Mouse (Mus musculus): Measurements from ENCODE around the gene Pde1b. TPM values are rescaled to one million over a fixed set of nuclear protein-coding genes. Genes with fewer than 3 reads are reported as not detected.

The Pde1b gene
- polyA plus RNA-seq, 1 experiment from 2014 or later, result 1.1 TPM

GRCm38 (mm10) chr15:103479080-103479606 is 23.7 kb upstream of the Pde1b start:
- Histone ChIP-seq H3K4me2 (no peak overlapping the region), H3K4me1 (replicated peaks; ENCODE audit: control insufficient read depth, insufficient read depth, low read length) (no peaks in the 10 kb centered on the region), H3K4me3 (ENCODE audit: low read depth, low read length) (no peak overlapping the region), H3K9me3 (ENCODE audit: control insufficient read depth, low read length) (no peaks in the 10 kb centered on the region), H3K36me3 (ENCODE audit: control insufficient read depth, insufficient read depth, low read length) (no peaks in the 10 kb centered on the region), H3K27ac (ENCODE audit: low read depth, low read length) (no peak overlapping the region), H3K27me3 (replicated peaks; ENCODE audit: control insufficient read depth, insufficient read depth, low read length) (no peaks in the 10 kb centered on the region), H3K9ac (ENCODE audit: low read depth, low read length) (no peak overlapping the region)
- 76% methylated on average over 1 of the region's 1 CpGs for WGBS
- ATAC-seq (replicated peaks; ENCODE audit: low FRiP score) (no peak), DNase-seq (ENCODE audit: low spot score) (no peak)

GRCm38 (mm10) chr15:103480129-103480528 is 22.7 kb upstream of the Pde1b start:
- DNase-seq (ENCODE audit: low spot score) (no peak), ATAC-seq (replicated peaks; ENCODE audit: low FRiP score) (no peak)
- Histone ChIP-seq H3K4me2 (no peak overlapping the region), H3K4me3 (ENCODE audit: low read depth, low read length) (no peak overlapping the region), H3K27ac (ENCODE audit: low read depth, low read length) (no peak overlapping the region), H3K9me3 (ENCODE audit: control insufficient read depth, low read length) (no peaks in the 10 kb centered on the region), H3K27me3 (replicated peaks; ENCODE audit: control insufficient read depth, insufficient read depth, low read length) (no peaks in the 10 kb centered on the region), H3K36me3 (ENCODE audit: control insufficient read depth, insufficient read depth, low read length) (no peaks in the 10 kb centered on the region), H3K4me1 (replicated peaks; ENCODE audit: control insufficient read depth, insufficient read depth, low read length) (no peaks in the 10 kb centered on the region), H3K9ac (ENCODE audit: low read depth, low read length) (no peak overlapping the region)
- 80% methylated on average over 2 of the region's 2 CpGs for WGBS

GRCm38 (mm10) chr15:103482488-103482887 is 20.3 kb upstream of the Pde1b start:
- 9% methylated on average over 1 of the region's 1 CpGs for WGBS
- H3K27me3 ChIP-seq (replicated peaks; ENCODE audit: control insufficient read depth, insufficient read depth, low read length), result no peaks in the 10 kb centered on the region
- no peak for ATAC-seq (replicated peaks; ENCODE audit: low FRiP score)
- no peaks in the 10 kb centered on the region for H3K36me3 ChIP-seq (ENCODE audit: control insufficient read depth, insufficient read depth, low read length)
- no peak overlapping the region for H3K4me2 ChIP-seq
- H3K4me1 ChIP-seq (replicated peaks; ENCODE audit: control insufficient read depth, insufficient read depth, low read length), result no peaks in the 10 kb centered on the region
- no peak overlapping the region for H3K27ac ChIP-seq (ENCODE audit: low read depth, low read length)
- H3K9me3 ChIP-seq (ENCODE audit: control insufficient read depth, low read length), result no peaks in the 10 kb centered on the region
- H3K9ac ChIP-seq (ENCODE audit: low read depth, low read length), result no peak overlapping the region
- DNase-seq (ENCODE audit: low spot score), result no peak
- no peak overlapping the region for H3K4me3 ChIP-seq (ENCODE audit: low read depth, low read length)

- Histone ChIP-seq H3K4me2 (no peak overlapping the region), H3K9ac (ENCODE audit: low read depth, low read length) (no peak overlapping the region), H3K4me3 (ENCODE audit: low read depth, low read length) (no peak overlapping the region), H3K36me3 (ENCODE audit: control insufficient read depth, insufficient read depth, low read length) (no peaks in the 10 kb centered on the region), H3K4me1 (replicated peaks; ENCODE audit: control insufficient read depth, insufficient read depth, low read length) (no peaks in the 10 kb centered on the region), H3K27ac (ENCODE audit: low read depth, low read length) (no peak overlapping the region), H3K9me3 (ENCODE audit: control insufficient read depth, low read length) (no peaks in the 10 kb centered on the region), H3K27me3 (replicated peaks; ENCODE audit: control insufficient read depth, insufficient read depth, low read length) (no peaks in the 10 kb centered on the region)
- 62% methylated on average over 2 of the region's 2 CpGs for WGBS
- ATAC-seq (replicated peaks; ENCODE audit: low FRiP score), result no peak
- DNase-seq (ENCODE audit: low spot score), result no peak
Observed at GRCm38 (mm10) chr15:103484490-103484889, 18.3 kb upstream of the Pde1b start.

- ATAC-seq (replicated peaks; ENCODE audit: low FRiP score), result no peak
- Histone ChIP-seq H3K27me3 (replicated peaks; ENCODE audit: control insufficient read depth, insufficient read depth, low read length) (no peaks in the 10 kb centered on the region), H3K4me2 (no peak overlapping the region), H3K27ac (ENCODE audit: low read depth, low read length) (no peak overlapping the region), H3K4me3 (ENCODE audit: low read depth, low read length) (no peak overlapping the region), H3K36me3 (ENCODE audit: control insufficient read depth, insufficient read depth, low read length) (no peaks in the 10 kb centered on the region), H3K9me3 (ENCODE audit: control insufficient read depth, low read length) (no peaks in the 10 kb centered on the region), H3K4me1 (replicated peaks; ENCODE audit: control insufficient read depth, insufficient read depth, low read length) (no peaks in the 10 kb centered on the region), H3K9ac (ENCODE audit: low read depth, low read length) (no peak overlapping the region)
- WGBS, result 73% methylated on average over 3 of the region's 3 CpGs
- DNase-seq (ENCODE audit: low spot score), result no peak
Observed at GRCm38 (mm10) chr15:103485106-103485505, 17.7 kb upstream of the Pde1b start.

- Histone ChIP-seq H3K36me3 (ENCODE audit: control insufficient read depth, insufficient read depth, low read length) (no peaks in the 10 kb centered on the region), H3K4me3 (ENCODE audit: low read depth, low read length) (no peak overlapping the region), H3K27ac (ENCODE audit: low read depth, low read length) (no peak overlapping the region), H3K4me1 (replicated peaks; ENCODE audit: control insufficient read depth, insufficient read depth, low read length) (no peaks in the 10 kb centered on the region), H3K9me3 (ENCODE audit: control insufficient read depth, low read length) (no peaks in the 10 kb centered on the region), H3K4me2 (no peak overlapping the region), H3K9ac (ENCODE audit: low read depth, low read length) (no peak overlapping the region), H3K27me3 (replicated peaks; ENCODE audit: control insufficient read depth, insufficient read depth, low read length) (no peaks in the 10 kb centered on the region)
- 50% methylated on average over 1 of the region's 1 CpGs for WGBS
- no peak for ATAC-seq (replicated peaks; ENCODE audit: low FRiP score)
- DNase-seq (ENCODE audit: low spot score), result no peak
Observed at GRCm38 (mm10) chr15:103486658-103487057, 16.2 kb upstream of the Pde1b start.

GRCm38 (mm10) chr15:103488336-103488735 is 14.5 kb upstream of the Pde1b start:
- no peak overlapping the region for H3K9ac ChIP-seq (ENCODE audit: low read depth, low read length)
- no peak overlapping the region for H3K4me3 ChIP-seq (ENCODE audit: low read depth, low read length)
- 75% methylated on average over 4 of the region's 4 CpGs for WGBS
- H3K27me3 ChIP-seq (replicated peaks; ENCODE audit: control insufficient read depth, insufficient read depth, low read length), result no peaks in the 10 kb centered on the region
- ATAC-seq (replicated peaks; ENCODE audit: low FRiP score) (no peak), DNase-seq (ENCODE audit: low spot score) (no peak)
- no peaks in the 10 kb centered on the region for H3K36me3 ChIP-seq (ENCODE audit: control insufficient read depth, insufficient read depth, low read length)
- no peaks in the 10 kb centered on the region for H3K9me3 ChIP-seq (ENCODE audit: control insufficient read depth, low read length)
- H3K4me1 ChIP-seq (replicated peaks; ENCODE audit: control insufficient read depth, insufficient read depth, low read length), result no peaks in the 10 kb centered on the region
- no peak overlapping the region for H3K27ac ChIP-seq (ENCODE audit: low read depth, low read length)
- H3K4me2 ChIP-seq, result no peak overlapping the region

GRCm38 (mm10) chr15:103496204-103497140 is 6.4 kb upstream of the Pde1b start:
- H3K9me3 ChIP-seq (ENCODE audit: control insufficient read depth, low read length), result no peaks in the 10 kb centered on the region
- no peak for DNase-seq (ENCODE audit: low spot score)
- H3K36me3 ChIP-seq (ENCODE audit: control insufficient read depth, insufficient read depth, low read length), result no peaks in the 10 kb centered on the region
- no peaks in the 10 kb centered on the region for H3K4me1 ChIP-seq (replicated peaks; ENCODE audit: control insufficient read depth, insufficient read depth, low read length)
- no peak overlapping the region for H3K9ac ChIP-seq (ENCODE audit: low read depth, low read length)
- no peak overlapping the region for H3K4me3 ChIP-seq (ENCODE audit: low read depth, low read length)
- ATAC-seq (replicated peaks; ENCODE audit: low FRiP score), result no peak
- WGBS, result 74% methylated on average over 10 of the region's 10 CpGs
- H3K4me2 ChIP-seq, result no peak overlapping the region
- H3K27me3 ChIP-seq (replicated peaks; ENCODE audit: control insufficient read depth, insufficient read depth, low read length), result peaks cover 3% of the 10 kb centered on the region; the same call in 1 of the 2 replicates
- no peak overlapping the region for H3K27ac ChIP-seq (ENCODE audit: low read depth, low read length)

- peaks cover 18% of the 10 kb centered on the region for H3K27me3 ChIP-seq (replicated peaks; ENCODE audit: control insufficient read depth, insufficient read depth, low read length)
- no peaks in the 10 kb centered on the region for H3K9me3 ChIP-seq (ENCODE audit: control insufficient read depth, low read length)
- DNase-seq (ENCODE audit: low spot score), result no peak
- 48% methylated on average over 3 of the region's 3 CpGs for WGBS
- no peak overlapping the region for H3K4me3 ChIP-seq (ENCODE audit: low read depth, low read length)
- H3K4me1 ChIP-seq (replicated peaks; ENCODE audit: control insufficient read depth, insufficient read depth, low read length), result no peaks in the 10 kb centered on the region
- ATAC-seq (replicated peaks; ENCODE audit: low FRiP score), result no peak
- H3K4me2 ChIP-seq, result no peak overlapping the region
- no peak overlapping the region for H3K27ac ChIP-seq (ENCODE audit: low read depth, low read length)
- H3K9ac ChIP-seq (ENCODE audit: low read depth, low read length), result no peak overlapping the region
- H3K36me3 ChIP-seq (ENCODE audit: control insufficient read depth, insufficient read depth, low read length), result no peaks in the 10 kb centered on the region
Observed at GRCm38 (mm10) chr15:103498157-103498556, 4.7 kb upstream of the Pde1b start.
